Mouse (Mus musculus): Measurements from ENCODE around the gene Ofcc1. TPM values are rescaled to one million over a fixed set of nuclear protein-coding genes. Genes with fewer than 3 reads are reported as not detected.

Gene Ofcc1
- polyA plus RNA-seq, 1 experiment: 0.03 TPM

DNA sequence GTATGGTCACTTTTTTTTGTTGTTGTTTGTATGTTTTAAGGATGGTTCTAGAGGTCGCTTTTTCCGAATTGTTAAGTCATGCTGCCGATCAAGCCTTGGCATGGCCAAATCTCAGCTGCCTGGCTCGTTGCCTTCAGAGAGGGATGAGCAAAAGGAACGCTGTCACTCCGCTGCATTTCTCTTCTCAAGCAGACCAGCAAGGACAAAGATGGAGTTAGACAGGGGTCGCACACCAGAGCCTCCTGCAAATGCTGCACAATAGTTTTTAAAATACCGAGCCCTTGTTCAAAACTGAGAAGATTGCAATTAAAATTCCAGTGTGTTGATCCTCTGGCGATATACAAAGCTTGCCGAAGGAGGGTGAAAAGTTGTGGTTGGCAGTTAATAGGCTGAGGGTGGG lies 70.4 kb downstream of the Ofcc1 start:
- TF ChIP-seq CTCF (conservative IDR thresholded peaks at IDR 0.05; ENCODE audit: insufficient read depth, insufficient read length, low read depth, low read length) (no peak), POLR2A (IDR thresholded peaks at IDR 0.05; ENCODE audit: low read depth, low read length) (no peak)
- H3K27ac ChIP-seq (ENCODE audit: insufficient read depth, low read depth, low read length): no peak overlapping the region
- no peaks in the 10 kb centered on the region for H3K4me1 ChIP-seq (ENCODE audit: control insufficient read depth, insufficient read depth, low read length)
- no peak for DNase-seq
- 87% methylated on average over 10 of the region's 10 CpGs for WGBS
- H3K36me3 ChIP-seq (ENCODE audit: control insufficient read depth, insufficient read depth, low read length): no peaks in the 10 kb centered on the region
- no peaks in the 10 kb centered on the region for H3K27me3 ChIP-seq (replicated peaks; ENCODE audit: control insufficient read depth, insufficient read depth, low read length)
- H3K4me3 ChIP-seq (ENCODE audit: insufficient read depth, low read depth, low read length): no peak overlapping the region

DNA sequence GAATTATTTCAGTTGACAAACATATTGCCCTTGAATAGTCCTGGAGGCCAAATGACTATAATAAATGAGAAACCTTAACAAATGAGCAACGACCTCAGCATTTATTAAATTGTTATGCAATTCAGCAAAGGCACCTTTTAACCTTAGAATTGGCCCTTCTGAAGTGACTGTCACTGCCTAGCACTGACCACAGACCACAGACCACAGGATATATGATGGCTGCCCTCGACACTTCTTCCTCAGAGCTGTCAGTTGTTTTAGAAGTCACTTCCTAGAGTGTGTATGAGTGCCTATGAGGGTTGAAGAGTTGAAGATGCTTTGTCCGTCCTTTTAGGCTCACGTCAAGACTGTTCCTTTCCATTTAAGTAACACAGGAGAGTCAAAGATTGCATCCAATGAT lies 72.6 kb downstream of the Ofcc1 start:
- Histone ChIP-seq H3K4me1 (ENCODE audit: control insufficient read depth, insufficient read depth, low read length) (no peaks in the 10 kb centered on the region), H3K4me3 (ENCODE audit: insufficient read depth, low read depth, low read length) (no peak overlapping the region), H3K36me3 (ENCODE audit: control insufficient read depth, insufficient read depth, low read length) (no peaks in the 10 kb centered on the region), H3K27ac (ENCODE audit: insufficient read depth, low read depth, low read length) (no peak overlapping the region), H3K27me3 (replicated peaks; ENCODE audit: control insufficient read depth, insufficient read depth, low read length) (no peaks in the 10 kb centered on the region)
- no peak for DNase-seq
- TF ChIP-seq POLR2A (IDR thresholded peaks at IDR 0.05; ENCODE audit: low read depth, low read length) (no peak), CTCF (conservative IDR thresholded peaks at IDR 0.05; ENCODE audit: insufficient read depth, insufficient read length, low read depth, low read length) (no peak)
- WGBS: 82% methylated on average over 4 of the region's 4 CpGs

DNA sequence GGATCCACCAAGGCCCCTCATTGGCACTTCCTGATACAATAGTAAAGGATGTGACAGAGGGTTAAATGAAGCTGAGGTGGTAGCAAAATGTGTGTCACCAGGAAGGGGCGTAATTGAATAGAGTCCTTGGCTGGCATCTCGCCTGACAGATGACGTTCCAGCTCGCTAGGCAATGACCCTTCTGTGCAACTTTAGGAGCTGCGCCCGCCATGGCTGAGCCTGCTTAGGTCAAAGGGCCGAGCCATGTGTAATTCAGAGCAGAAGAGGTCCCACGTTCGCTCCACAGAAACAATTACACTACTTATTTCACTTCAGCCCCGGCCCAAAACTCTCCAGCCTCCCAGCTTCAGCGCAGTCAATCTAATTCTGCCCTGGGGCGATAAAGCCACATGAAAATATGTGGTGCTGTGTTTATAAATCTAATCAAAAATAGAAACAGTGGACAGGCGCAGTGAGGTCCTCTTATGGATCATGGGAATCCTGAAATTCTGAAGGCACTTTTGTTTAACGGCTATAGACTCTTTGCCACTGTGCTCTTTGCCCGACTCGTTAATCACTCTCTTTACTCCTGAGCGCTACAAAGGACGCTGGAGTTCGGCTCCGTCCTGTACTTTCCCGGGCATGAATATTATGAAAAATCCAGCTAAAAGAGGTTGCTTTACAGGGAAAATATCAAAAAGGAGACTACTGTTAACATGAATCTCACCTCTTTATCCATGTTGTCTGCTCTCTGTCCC lies 73.8 kb downstream of the Ofcc1 start:
- 33% methylated on average over 21 of the region's 21 CpGs for WGBS
- H3K36me3 ChIP-seq (ENCODE audit: control insufficient read depth, insufficient read depth, low read length): no peaks in the 10 kb centered on the region
- H3K4me3 ChIP-seq (ENCODE audit: insufficient read depth, low read depth, low read length): no peak overlapping the region
- H3K4me1 ChIP-seq (ENCODE audit: control insufficient read depth, insufficient read depth, low read length): no peaks in the 10 kb centered on the region
- no peak overlapping the region for H3K27ac ChIP-seq (ENCODE audit: insufficient read depth, low read depth, low read length)
- H3K27me3 ChIP-seq (replicated peaks; ENCODE audit: control insufficient read depth, insufficient read depth, low read length): no peaks in the 10 kb centered on the region
- TF ChIP-seq POLR2A (IDR thresholded peaks at IDR 0.05; ENCODE audit: low read depth, low read length) (no peak), CTCF (conservative IDR thresholded peaks at IDR 0.05; ENCODE audit: insufficient read depth, insufficient read length, low read depth, low read length) (no peak)
- DNase-seq: no peak

DNA sequence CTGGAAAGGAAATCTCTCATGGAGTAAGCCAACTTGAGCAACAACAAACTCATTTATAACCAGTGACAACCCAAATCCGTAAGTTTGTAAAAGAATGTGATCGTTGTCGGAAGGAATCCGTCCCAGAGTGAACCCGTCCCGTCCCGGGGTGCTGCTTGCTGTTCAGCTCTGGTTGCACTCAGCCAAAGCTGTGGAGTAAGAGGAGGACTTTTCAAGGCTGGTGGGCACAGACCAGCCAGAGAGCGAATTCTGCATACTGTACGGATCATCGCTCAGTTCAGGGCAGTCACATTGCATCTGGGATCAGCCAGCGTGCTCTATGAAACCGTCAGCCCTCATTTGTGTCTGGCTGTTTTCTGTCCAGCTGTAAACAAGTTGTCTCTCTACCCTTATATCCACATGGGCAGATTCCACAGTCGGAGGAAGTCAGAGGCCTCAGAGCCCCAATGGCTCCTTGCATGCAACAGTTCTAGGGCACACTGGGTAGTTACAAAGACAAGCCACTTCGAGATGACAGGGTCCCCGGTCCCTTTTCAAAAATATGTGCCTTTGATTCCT lies 75.9 kb downstream of the Ofcc1 start:
- no peak overlapping the region for H3K27ac ChIP-seq (ENCODE audit: insufficient read depth, low read depth, low read length)
- H3K36me3 ChIP-seq (ENCODE audit: control insufficient read depth, insufficient read depth, low read length): no peaks in the 10 kb centered on the region
- DNase-seq: peak; percentile 4
- H3K4me3 ChIP-seq (ENCODE audit: insufficient read depth, low read depth, low read length): no peak overlapping the region
- 28% methylated on average over 15 of the region's 15 CpGs for WGBS
- 0 out of 2 replicates have a peak, but pooled peaks cover under 1% of the 10 kb centered on the region for H3K4me1 ChIP-seq (ENCODE audit: control insufficient read depth, insufficient read depth, low read length)
- H3K27me3 ChIP-seq (replicated peaks; ENCODE audit: control insufficient read depth, insufficient read depth, low read length): no peaks in the 10 kb centered on the region
- no peak for TF ChIP-seq CTCF (conservative IDR thresholded peaks at IDR 0.05; ENCODE audit: insufficient read depth, insufficient read length, low read depth, low read length)
- no peak for TF ChIP-seq POLR2A (IDR thresholded peaks at IDR 0.05; ENCODE audit: low read depth, low read length)

DNA sequence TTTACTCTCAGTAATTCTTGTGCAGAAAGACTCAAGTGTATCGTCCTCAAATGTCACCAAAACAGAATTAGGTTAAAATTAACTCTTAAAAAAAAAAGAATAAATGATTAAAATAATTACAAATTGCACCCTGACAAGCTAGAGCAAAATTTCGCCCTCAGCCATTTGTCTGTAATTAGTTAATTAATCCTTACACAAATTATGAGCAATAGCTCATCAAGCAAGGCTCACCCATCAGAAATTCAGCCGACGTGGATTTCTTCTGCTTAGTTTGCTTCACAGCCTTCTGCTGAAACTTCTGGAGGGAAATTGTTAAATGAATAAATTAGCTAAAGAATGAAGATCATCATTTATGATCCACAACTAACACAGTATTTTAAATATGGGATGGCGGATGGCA lies 80.6 kb downstream of the Ofcc1 start:
- Histone ChIP-seq H3K4me1 (ENCODE audit: control insufficient read depth, insufficient read depth, low read length) (0 out of 2 replicates have a peak, but pooled peaks cover 4% of the 10 kb centered on the region), H3K27ac (ENCODE audit: insufficient read depth, low read depth, low read length) (no peak overlapping the region), H3K27me3 (replicated peaks; ENCODE audit: control insufficient read depth, insufficient read depth, low read length) (no peaks in the 10 kb centered on the region; the same call in 1 of the 2 replicates), H3K4me3 (ENCODE audit: insufficient read depth, low read depth, low read length) (no peak overlapping the region), H3K36me3 (ENCODE audit: control insufficient read depth, insufficient read depth, low read length) (no peaks in the 10 kb centered on the region)
- WGBS: 57% methylated on average over 5 of the region's 5 CpGs
- TF ChIP-seq CTCF (conservative IDR thresholded peaks at IDR 0.05; ENCODE audit: insufficient read depth, insufficient read length, low read depth, low read length) (no peak), POLR2A (IDR thresholded peaks at IDR 0.05; ENCODE audit: low read depth, low read length) (no peak)
- no peak for DNase-seq

DNA sequence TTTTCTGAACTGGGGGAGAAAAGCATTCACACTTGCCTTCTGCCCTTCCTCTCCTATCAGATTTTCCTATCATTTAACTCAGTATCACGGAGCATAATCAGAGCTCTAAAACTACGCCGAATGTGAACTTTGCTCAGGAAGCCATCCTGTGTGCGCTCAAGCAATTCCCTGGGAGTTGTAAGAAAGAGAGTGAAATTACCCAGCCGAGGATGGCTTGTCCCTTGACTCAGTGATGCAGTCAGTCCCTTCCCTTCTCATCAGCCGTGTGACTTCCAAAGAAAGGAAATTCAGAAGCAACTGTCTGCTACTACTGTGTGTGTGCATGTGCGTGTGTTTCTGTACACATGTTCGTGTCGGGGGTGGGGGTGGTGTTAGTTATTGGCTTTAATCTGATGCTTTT lies 93.7 kb downstream of the Ofcc1 start:
- Histone ChIP-seq H3K27me3 (replicated peaks; ENCODE audit: control insufficient read depth, insufficient read depth, low read length) (no peaks in the 10 kb centered on the region), H3K4me1 (ENCODE audit: control insufficient read depth, insufficient read depth, low read length) (no peaks in the 10 kb centered on the region), H3K27ac (ENCODE audit: insufficient read depth, low read depth, low read length) (no peak overlapping the region), H3K36me3 (ENCODE audit: control insufficient read depth, insufficient read depth, low read length) (no peaks in the 10 kb centered on the region), H3K4me3 (ENCODE audit: insufficient read depth, low read depth, low read length) (no peak overlapping the region)
- DNase-seq: no peak
- WGBS: 42% methylated on average over 9 of the region's 9 CpGs
- TF ChIP-seq CTCF (conservative IDR thresholded peaks at IDR 0.05; ENCODE audit: insufficient read depth, insufficient read length, low read depth, low read length) (no peak), POLR2A (IDR thresholded peaks at IDR 0.05; ENCODE audit: low read depth, low read length) (no peak)

DNA sequence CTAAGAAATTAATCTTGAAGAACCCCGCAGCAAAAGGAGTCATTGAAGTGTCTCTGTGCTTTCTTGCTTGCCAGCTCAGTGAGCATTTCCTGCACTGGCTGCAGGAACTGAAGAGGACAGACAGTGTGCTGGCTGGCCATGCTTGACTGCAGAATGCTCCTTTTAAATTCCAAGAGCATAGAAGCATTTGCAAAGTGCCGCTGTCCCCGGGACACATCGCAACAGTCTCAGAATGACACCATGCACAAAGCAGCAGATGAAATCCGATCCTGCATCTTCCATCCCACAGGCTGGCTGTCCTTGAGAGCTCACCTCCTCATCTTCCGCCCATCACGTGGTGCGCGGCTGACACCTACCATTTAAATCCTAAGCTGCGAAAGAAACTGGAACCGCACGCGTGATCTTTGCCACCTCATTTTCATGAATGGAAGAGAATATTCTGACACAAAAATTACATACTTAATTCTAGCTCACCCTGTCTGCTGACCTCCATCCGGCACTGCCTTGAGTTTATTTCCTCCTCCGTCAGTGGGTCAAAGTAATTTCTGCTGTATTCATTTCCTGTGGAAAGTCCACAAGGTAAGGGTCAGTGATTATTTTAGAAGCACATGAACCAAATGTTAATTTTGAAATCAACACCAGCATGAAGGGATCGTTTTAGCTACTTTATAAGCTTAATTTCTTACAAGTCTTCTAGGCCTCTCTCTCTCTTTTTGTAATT lies 98.0 kb downstream of the Ofcc1 start:
- Histone ChIP-seq H3K4me1 (ENCODE audit: control insufficient read depth, insufficient read depth, low read length) (no peaks in the 10 kb centered on the region), H3K36me3 (ENCODE audit: control insufficient read depth, insufficient read depth, low read length) (no peaks in the 10 kb centered on the region), H3K27ac (ENCODE audit: insufficient read depth, low read depth, low read length) (no peak overlapping the region), H3K27me3 (replicated peaks; ENCODE audit: control insufficient read depth, insufficient read depth, low read length) (no peaks in the 10 kb centered on the region), H3K4me3 (ENCODE audit: insufficient read depth, low read depth, low read length) (no peak overlapping the region)
- WGBS: 11% methylated on average over 16 of the region's 16 CpGs
- no peak for TF ChIP-seq POLR2A (IDR thresholded peaks at IDR 0.05; ENCODE audit: low read depth, low read length)
- DNase-seq: no peak
